Mouse (Mus musculus) erythroblast, adult 5-6 weeks (primary cell): ENCODE measurements around the gene Ccdc120. TPM values are rescaled to one million over a fixed set of nuclear protein-coding genes. Genes with fewer than 3 reads are reported as not detected.

Source experiments
- ATAC-seq: replicated peaks from 2 replicates; pipeline ENCODE4 v1.8.0; 2016; ENCODE audit warnings: moderate number of reproducible peaks, mild to moderate bottlenecking, moderate TSS enrichment, inconsistent platforms; ENCODE audit not compliant: poor library complexity, low FRiP score, severe bottlenecking
- total RNA-seq, 2 experiments: library from RNA; stranded (forward) in 1 of 2; stranded (reverse) in 1 of 2; fragments of 150-400 nt in 1 of 2; fragments of 200-764, 138-1000 nt in 1 of 2; gene quantifications; 2 replicates each; pipeline versions ENCODE4 v1.2.3 to v1.2.4; 2015 to 2017; ENCODE audit warnings: low replicate concordance in 2 of 2

Ccdc120 gene
- not detected in 2 replicates for total RNA-seq (2015; ENCODE audit: low replicate concordance)
- 1.8 TPM in 1 of 2 replicates, not detected in the other for total RNA-seq (2017; ENCODE audit: low replicate concordance)

- no peak for ATAC-seq
Measured at GRCm38 (mm10) chrX:7750432-7751116, at the start of gene Ccdc120. Gene Ccdc120 (minus strand): TSS chrX:7750905.

GRCm38 (mm10) chrX:7797327-7797726, 46.6 kb upstream of the Ccdc120 start:
- peak; percentile 86 for ATAC-seq

DNA sequence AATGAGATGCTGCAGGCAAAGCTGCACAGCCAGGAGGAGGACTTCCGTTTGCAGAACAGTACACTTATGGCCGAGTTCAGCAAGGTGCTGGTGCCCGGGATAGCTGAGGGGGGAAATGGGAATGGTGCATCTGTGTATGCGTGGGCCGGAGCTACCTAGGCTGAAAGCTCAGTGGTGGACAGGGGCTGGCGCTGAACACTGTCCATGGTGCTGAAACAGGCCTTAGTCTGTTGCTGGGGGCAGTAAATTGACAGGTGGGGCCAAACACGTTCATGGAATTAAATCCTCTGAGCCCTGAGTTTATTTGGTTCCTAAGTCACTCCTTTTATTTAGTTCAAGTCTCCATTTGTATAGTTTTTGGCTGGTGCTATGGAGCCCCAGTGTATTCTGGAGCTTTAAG, 44.3 kb upstream of the Ccdc120 start:
- no peak for ATAC-seq

GRCm38 (mm10) chrX:7793361-7793760, 42.7 kb upstream of the Ccdc120 start:
- ATAC-seq, result 0 out of 2 replicates have a peak, but pooled peaks have one; percentile 37

GRCm38 (mm10) chrX:7790309-7790708, 39.6 kb upstream of the Ccdc120 start:
- 0 out of 2 replicates have a peak, but pooled peaks have one; percentile 34 for ATAC-seq

GRCm38 (mm10) chrX:7789542-7790136, 38.9 kb upstream of the Ccdc120 start, which contains the start of gene Gripap1:
Gene Gripap1 (plus strand): TSS chrX:7789765.
- ATAC-seq, result peak; percentile 97

GRCm38 (mm10) chrX:7782603-7783092, 31.9 kb upstream of the Ccdc120 start:
- ATAC-seq, result no peak

- peak; percentile 22 for ATAC-seq
Measured at GRCm38 (mm10) chrX:7779294-7779693, 28.6 kb upstream of the Ccdc120 start.

DNA sequence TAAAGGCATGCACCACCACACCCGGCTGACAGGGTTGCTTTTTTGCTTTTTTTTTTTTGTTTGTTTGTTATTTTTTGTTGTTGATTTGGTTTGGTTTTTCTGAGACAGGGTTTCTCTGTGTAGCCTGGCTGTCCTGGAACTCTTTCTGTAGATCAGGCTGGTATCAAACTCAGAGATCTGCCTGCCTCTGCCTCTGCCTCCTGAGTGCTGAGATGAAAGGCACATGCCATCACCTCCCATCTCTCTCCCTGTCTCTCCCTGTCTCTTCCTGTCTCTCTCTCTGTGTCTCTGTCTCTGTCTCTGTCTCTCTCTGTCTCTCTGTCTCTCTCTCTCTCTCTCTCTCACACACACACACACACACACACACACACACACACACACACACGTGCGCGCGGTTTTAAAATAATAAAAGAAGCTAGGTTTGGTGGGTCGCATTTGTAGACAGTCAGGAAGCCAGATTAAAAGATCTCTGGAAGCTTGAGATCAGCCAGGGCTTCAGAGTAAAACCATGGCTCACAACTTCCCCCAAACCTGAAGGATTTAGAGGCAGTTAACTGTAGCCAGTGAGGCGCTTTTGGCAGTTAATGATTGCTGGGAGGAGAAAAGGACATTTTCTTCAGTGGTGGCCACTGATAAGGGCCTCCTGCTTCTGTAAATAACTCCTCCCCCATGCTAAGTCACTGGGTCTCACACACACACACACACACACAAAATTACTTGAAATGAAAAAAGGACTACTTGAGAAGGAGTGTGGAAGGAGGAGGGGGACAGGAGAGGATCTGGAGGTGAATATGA, 27.9 kb upstream of the Ccdc120 start:
- ATAC-seq, result peak; percentile 95

- peak; percentile 77 for ATAC-seq
Measured at GRCm38 (mm10) chrX:7776329-7777082, 25.8 kb upstream of the Ccdc120 start.

DNA sequence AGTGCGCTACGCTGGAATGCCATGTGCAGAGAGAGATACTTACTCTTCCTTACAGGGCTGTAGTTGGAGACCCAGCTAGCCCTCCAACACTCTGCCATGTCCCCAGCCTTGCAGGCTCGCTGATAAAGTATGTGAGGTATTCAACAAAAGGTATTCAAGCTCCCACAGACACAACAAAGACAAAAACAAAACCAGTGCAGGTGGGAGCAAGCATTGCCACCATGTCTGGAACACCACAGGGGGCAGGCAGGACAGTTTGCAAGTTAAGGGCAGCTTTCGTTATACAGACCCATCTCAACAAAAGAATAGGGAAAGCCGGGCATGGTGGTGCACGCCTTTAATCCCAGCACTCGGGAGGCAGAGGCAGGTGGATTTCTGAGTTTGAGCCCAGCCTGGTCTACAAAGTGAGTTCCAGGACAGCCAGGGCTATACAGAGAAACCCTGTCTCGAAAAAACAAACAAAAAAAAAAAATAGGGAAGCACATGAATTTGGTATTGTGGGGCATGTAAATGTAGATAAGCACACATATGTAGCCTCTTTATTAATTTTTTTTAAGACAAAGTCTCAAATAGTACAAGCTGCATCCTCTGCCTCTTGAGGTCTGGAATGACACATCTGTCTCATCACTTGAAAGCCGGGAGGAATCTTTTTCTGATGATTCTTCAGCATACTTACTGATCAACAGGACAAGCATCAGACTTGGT, 24.9 kb upstream of the Ccdc120 start:
- no peak for ATAC-seq

DNA sequence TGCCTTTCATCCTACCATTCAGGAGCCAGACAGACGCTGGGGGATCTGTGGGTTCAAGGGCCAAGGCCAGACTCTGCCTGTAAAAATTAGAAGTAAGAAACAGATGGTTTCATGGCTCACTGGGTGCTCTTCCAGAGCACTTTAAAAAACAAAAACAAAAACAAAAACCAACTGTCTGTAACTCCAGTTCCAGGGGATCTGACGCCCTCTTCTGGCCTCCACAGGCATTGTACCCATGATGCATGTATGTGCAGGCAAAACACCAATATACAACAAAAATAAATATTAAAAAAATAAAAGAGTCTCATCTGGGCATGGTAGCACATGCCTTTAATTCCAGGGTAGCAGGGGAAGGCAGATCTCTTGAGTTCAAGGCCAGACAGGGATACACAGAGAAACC, 22.1 kb upstream of the Ccdc120 start:
- ATAC-seq, result no peak

- peak; percentile 58; the same call in 1 of the 2 replicates for ATAC-seq
Measured at GRCm38 (mm10) chrX:7769302-7770017, 18.8 kb upstream of the Ccdc120 start.

GRCm38 (mm10) chrX:7765764-7766163, 15.1 kb upstream of the Ccdc120 start:
- no peak for ATAC-seq

- ATAC-seq, result no peak
Measured at GRCm38 (mm10) chrX:7765281-7765670, 14.6 kb upstream of the Ccdc120 start.

GRCm38 (mm10) chrX:7764657-7765280, 14.1 kb upstream of the Ccdc120 start:
- no peak for ATAC-seq

DNA sequence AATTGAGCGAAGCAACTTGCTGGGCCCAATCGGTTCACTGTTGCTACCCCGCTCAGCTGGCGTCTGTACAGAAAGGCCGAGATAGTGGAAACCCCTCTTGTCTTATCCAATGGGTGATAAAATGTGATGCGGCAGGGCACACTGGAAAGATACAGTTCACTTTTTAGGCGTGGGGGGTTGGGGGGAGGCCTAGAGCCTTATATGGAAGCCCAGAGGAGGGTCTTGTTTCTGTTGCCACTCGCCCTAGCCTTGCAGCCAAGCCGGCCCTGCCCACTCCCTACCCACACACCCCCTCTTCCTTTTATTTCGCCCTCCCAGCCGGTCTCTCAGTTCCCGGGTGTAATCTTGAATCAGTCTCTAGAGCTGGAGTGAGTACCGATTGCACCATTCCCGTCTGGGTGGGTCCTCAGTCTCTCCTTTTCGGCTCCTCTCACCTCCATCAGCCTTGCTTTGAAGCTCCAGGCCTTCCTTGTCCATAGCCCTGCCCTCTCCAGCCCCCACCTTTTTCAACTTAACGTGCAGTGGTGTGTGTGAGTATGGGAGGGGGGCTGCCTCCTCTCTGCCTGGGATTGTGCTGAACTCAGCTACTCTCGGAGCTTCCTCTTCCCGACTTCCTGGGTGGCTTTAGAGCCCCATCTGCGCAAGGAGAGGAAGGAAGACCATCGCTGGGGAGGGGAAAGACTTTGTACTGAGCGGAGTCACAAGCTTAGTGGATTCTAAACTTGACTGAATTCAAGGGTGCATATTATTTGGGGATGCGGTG, 13.1 kb upstream of the Ccdc120 start:
- no peak for ATAC-seq
